Mouse (Mus musculus) embryonic facial prominence, embryonic 15.5 days (tissue): ENCODE measurements around the gene Serac1. TPM values are rescaled to one million over a fixed set of nuclear protein-coding genes. Genes with fewer than 3 reads are reported as not detected.

Source experiments
- ATAC-seq: fragments of 200-750 bp; cut with Nextera tagmentation; 2 replicates; pipeline ENCODE4 v1.8.0; 2017; ENCODE audit warnings: low read depth, moderate TSS enrichment; ENCODE audit not compliant: insufficient number of reproducible peaks, low FRiP score, low TSS enrichment
- H3K27ac ChIP-seq: fragments of 300-500 bp; sonication (generic); replicated peaks from 2 replicates; pipeline ENCODE4 v1.5.1; 2015; ENCODE audit warnings: mild to moderate bottlenecking, inconsistent platforms
- H3K27me3 ChIP-seq: fragments of 300-500 bp; sonication (generic); 2 replicates; pipeline ENCODE4 v1.6.1; 2015; ENCODE audit warnings: inconsistent platforms
- H3K36me3 ChIP-seq: fragments of 300-500 bp; sonication (generic); 2 replicates; pipeline ENCODE4 v1.6.1; 2015; ENCODE audit warnings: mild to moderate bottlenecking, inconsistent platforms
- H3K4me1 ChIP-seq: fragments of 300-500 bp; sonication (generic); 2 replicates; pipeline ENCODE4 v1.6.1; 2015; ENCODE audit warnings: inconsistent platforms
- H3K4me2 ChIP-seq: fragments of 300-500 bp; sonication (generic); replicated peaks from 2 replicates; pipeline ENCODE4 v1.6.1; 2015; ENCODE audit warnings: mild to moderate bottlenecking, inconsistent platforms
- H3K4me3 ChIP-seq: fragments of 300-500 bp; sonication (generic); replicated peaks from 2 replicates; pipeline ENCODE4 v1.5.1; 2015; ENCODE audit warnings: mild to moderate bottlenecking, inconsistent platforms
- H3K9ac ChIP-seq: fragments of 300-500 bp; sonication (generic); 2 replicates; pipeline ENCODE4 v1.6.1; 2015; ENCODE audit warnings: inconsistent platforms
- H3K9me3 ChIP-seq: fragments of 300-500 bp; sonication (generic); replicated peaks from 2 replicates; pipeline ENCODE4 v1.6.1; 2016; ENCODE audit warnings: inconsistent platforms
- WGBS: fragments of 180-500 bp; shearing (Covaris S2); methylation state at CpG from one replicate; pipeline ENCODE4 v1.1.7; 2015; 5-methylcytosine and 5-hydroxymethylcytosine counted together
- polyA plus RNA-seq: library from polyadenylated mRNA; unstranded; fragments of >200 nt; fragmentation: Nextera tagmentation; extraction: Ambion mirVana; gene quantifications from 2 replicates; pipeline ENCODE4 v1.2.1, GENCODE M21; 2015

The Serac1 gene
- polyA plus RNA-seq, 1 experiment from 2014 or later: 5.4 TPM

- H3K27ac ChIP-seq: no peak overlapping the region
- H3K27me3 ChIP-seq: no peaks in the 10 kb centered on the region
- no peaks in the 10 kb centered on the region for H3K9me3 ChIP-seq
- 37% methylated on average over 2 of the region's 2 CpGs for WGBS
- no peaks in the 10 kb centered on the region; the same call in 1 of the 2 replicates for H3K36me3 ChIP-seq
- no peak overlapping the region for H3K9ac ChIP-seq
- H3K4me3 ChIP-seq: no peak overlapping the region
- no peak overlapping the region for H3K4me2 ChIP-seq
- ATAC-seq: no peak
- H3K4me1 ChIP-seq: peaks cover 5% of the 10 kb centered on the region; the same call in 1 of the 2 replicates
Measured at GRCm38 (mm10) chr17:6019776-6020175, 59.8 kb downstream of the Serac1 start.

DNA sequence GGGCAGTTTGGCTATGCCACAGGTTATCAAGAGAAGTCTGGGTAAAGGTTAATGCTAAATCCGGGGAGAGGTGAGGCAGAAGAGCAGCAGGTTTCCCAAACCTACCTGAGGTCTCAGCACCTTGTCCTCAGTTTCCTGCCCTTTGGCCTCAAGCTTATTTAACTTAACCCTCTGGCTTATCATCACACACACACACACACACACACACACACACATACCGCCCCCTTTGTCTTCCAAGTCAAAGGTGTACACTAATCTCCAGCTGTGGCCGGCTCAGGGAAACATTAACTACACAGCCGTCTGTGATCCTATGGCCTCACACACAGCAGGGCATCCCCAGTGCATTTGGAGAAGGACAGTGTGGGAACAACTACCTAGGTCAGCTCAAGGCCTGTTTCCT, 61.2 kb downstream of the Serac1 start:
- Histone ChIP-seq H3K27ac (no peak overlapping the region), H3K9ac (no peak overlapping the region), H3K36me3 (no peaks in the 10 kb centered on the region), H3K27me3 (no peaks in the 10 kb centered on the region), H3K4me3 (no peak overlapping the region), H3K4me2 (no peak overlapping the region), H3K9me3 (no peaks in the 10 kb centered on the region), H3K4me1 (peaks cover 5% of the 10 kb centered on the region; the same call in 1 of the 2 replicates)
- 78% methylated on average over 4 of the region's 4 CpGs for WGBS
- ATAC-seq: no peak

DNA sequence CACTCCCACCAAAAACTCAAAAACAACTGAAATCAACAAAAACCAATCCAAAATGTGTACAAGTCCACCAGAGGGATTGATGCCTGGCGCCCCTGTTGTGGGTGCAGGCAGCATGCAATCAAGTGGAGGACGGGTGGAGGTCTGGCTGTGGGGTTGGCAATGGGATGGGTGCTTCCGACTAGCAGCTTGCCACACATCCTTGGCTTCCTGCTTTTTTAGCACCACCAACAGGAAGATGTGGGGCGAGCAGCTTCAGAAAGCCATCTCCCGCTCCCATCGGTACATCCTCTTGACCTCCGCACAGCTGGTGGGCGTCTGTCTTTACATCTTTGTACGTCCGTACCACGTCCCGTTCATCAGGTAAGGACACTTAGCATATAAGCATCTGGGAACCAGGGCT, 62.3 kb downstream of the Serac1 start:
- Histone ChIP-seq H3K4me1 (peaks cover 5% of the 10 kb centered on the region; the same call in 1 of the 2 replicates), H3K9me3 (no peaks in the 10 kb centered on the region), H3K9ac (no peak overlapping the region), H3K4me3 (no peak overlapping the region), H3K27ac (no peak overlapping the region; the same call in 1 of the 2 replicates), H3K27me3 (no peaks in the 10 kb centered on the region), H3K36me3 (no peaks in the 10 kb centered on the region), H3K4me2 (no peak overlapping the region)
- WGBS: 49% methylated on average over 12 of the region's 12 CpGs
- no peak for ATAC-seq

DNA sequence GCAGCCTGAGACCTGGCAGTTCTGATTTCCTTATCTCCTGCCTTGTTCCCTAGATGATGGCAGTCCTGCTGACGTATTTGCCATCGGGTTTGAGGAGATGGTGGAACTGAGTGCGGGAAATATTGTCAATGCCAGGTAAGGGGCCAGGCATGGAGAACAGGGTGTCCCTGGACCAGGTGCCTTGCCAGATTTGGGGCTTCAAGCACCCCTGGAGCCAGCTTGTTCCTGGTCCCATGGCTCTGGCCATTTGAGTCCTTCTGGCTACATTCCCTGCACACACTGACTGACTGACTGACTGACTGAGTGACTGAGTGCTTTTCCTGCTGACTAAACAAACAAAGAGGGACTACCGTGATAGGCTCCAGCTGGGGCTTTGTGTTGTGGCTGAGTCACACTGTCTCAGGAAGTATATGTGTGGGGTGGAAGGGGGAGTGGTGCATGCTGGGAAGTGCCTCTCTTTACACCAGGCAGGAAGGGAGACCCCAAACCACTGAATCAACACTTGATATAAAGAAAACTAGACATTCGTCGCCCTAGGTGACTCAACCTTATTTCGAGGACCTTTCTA, 63.2 kb downstream of the Serac1 start:
- Histone ChIP-seq H3K9me3 (no peaks in the 10 kb centered on the region), H3K4me3 (no peak overlapping the region), H3K27ac (no peak overlapping the region), H3K27me3 (no peaks in the 10 kb centered on the region), H3K36me3 (no peaks in the 10 kb centered on the region), H3K4me1 (peaks cover 5% of the 10 kb centered on the region; the same call in 1 of the 2 replicates), H3K4me2 (no peak overlapping the region), H3K9ac (no peak overlapping the region)
- 69% methylated on average over 7 of the region's 7 CpGs for WGBS
- ATAC-seq: 0 out of 2 replicates have a peak, but pooled peaks have one; percentile 64

- H3K4me1 ChIP-seq: no peaks in the 10 kb centered on the region
- no peak overlapping the region for H3K4me3 ChIP-seq
- H3K9me3 ChIP-seq: no peaks in the 10 kb centered on the region
- no peak overlapping the region for H3K9ac ChIP-seq
- H3K27ac ChIP-seq: no peak overlapping the region
- 0 out of 2 replicates have a peak, but pooled peaks cover 3% of the 10 kb centered on the region for H3K36me3 ChIP-seq
- H3K27me3 ChIP-seq: no peaks in the 10 kb centered on the region
- no peak for ATAC-seq
- H3K4me2 ChIP-seq: no peak overlapping the region
- WGBS: 81% methylated on average over 4 of the region's 4 CpGs
Measured at GRCm38 (mm10) chr17:6014985-6015384, 64.6 kb downstream of the Serac1 start.

DNA sequence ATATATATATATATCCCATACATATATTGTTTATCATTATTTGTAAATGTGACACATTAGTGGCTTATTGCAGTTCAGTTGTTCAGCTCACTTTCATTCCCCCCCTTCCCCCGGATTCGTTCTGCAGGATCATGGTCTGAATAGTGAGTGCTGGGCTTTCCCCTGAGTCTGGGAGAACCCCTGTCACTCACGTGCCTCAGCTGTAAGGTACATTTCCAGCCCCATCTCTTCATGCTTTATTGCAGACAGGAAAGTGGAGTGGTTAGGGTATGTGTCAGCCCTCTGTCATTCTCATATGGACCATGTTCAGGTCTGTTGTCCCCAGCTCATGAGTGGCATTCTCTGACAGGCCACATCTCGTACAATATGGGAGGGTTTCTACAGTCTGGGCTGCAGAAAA, 66.5 kb downstream of the Serac1 start:
- Histone ChIP-seq H3K4me3 (no peak overlapping the region), H3K4me1 (0 out of 2 replicates have a peak, but pooled peaks cover 2% of the 10 kb centered on the region), H3K9ac (no peak overlapping the region), H3K4me2 (no peak overlapping the region), H3K27ac (no peak overlapping the region), H3K9me3 (no peaks in the 10 kb centered on the region), H3K27me3 (no peaks in the 10 kb centered on the region), H3K36me3 (0 out of 2 replicates have a peak, but pooled peaks cover 3% of the 10 kb centered on the region)
- ATAC-seq: no peak
- WGBS: 74% methylated on average over 4 of the region's 4 CpGs

DNA sequence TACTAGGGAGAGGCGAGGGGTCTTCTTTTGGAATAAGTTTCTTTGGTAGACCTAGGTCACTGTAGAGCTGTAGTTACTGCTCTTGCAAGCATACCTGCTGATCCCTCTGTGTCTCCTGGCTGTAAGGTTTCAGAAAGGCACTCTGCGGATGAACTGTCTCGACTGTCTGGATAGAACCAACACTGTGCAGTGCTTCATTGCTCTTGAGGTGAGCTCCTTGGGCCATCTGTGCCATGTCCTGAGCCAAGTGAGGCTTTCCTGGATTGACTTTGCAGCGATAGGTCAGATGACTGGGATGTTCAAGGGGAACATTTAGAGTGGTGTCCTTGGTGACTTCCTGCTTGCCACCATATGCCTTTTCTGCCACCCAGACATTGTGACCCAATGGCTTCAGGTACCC, 69.9 kb downstream of the Serac1 start:
- no peaks in the 10 kb centered on the region for H3K9me3 ChIP-seq
- WGBS: 95% methylated on average over 4 of the region's 4 CpGs
- no peak overlapping the region for H3K4me3 ChIP-seq
- no peak for ATAC-seq
- 0 out of 2 replicates have a peak, but pooled peaks cover 3% of the 10 kb centered on the region for H3K36me3 ChIP-seq
- no peaks in the 10 kb centered on the region for H3K27me3 ChIP-seq
- H3K9ac ChIP-seq: no peak overlapping the region
- no peak overlapping the region for H3K4me2 ChIP-seq
- H3K4me1 ChIP-seq: peaks cover 31% of the 10 kb centered on the region
- no peak overlapping the region for H3K27ac ChIP-seq

GRCm38 (mm10) chr17:6008590-6008989, 71.0 kb downstream of the Serac1 start:
- Histone ChIP-seq H3K27ac (no peak overlapping the region), H3K27me3 (no peaks in the 10 kb centered on the region), H3K4me3 (no peak overlapping the region), H3K4me2 (no peak overlapping the region), H3K36me3 (0 out of 2 replicates have a peak, but pooled peaks cover 3% of the 10 kb centered on the region), H3K4me1 (peaks cover 31% of the 10 kb centered on the region), H3K9ac (no peak overlapping the region), H3K9me3 (no peaks in the 10 kb centered on the region)
- no peak for ATAC-seq
- 81% methylated on average over 11 of the region's 11 CpGs for WGBS

GRCm38 (mm10) chr17:6007902-6008301, 71.6 kb downstream of the Serac1 start:
- Histone ChIP-seq H3K4me2 (no peak overlapping the region), H3K27ac (no peak overlapping the region)
- 71% methylated on average over 9 of the region's 9 CpGs for WGBS

GRCm38 (mm10) chr17:6007101-6007780, 72.3 kb downstream of the Serac1 start:
- ATAC-seq: no peak
- Histone ChIP-seq H3K9ac (no peak overlapping the region), H3K4me1 (peaks cover 31% of the 10 kb centered on the region), H3K4me2 (no peak overlapping the region), H3K4me3 (no peak overlapping the region), H3K9me3 (no peaks in the 10 kb centered on the region), H3K27ac (0 out of 2 replicates have a peak overlapping the region, but pooled peaks have one; percentile 34), H3K36me3 (0 out of 2 replicates have a peak, but pooled peaks cover 3% of the 10 kb centered on the region), H3K27me3 (no peaks in the 10 kb centered on the region)
- 81% methylated on average over 5 of the region's 5 CpGs for WGBS

More at GRCm38 (mm10) chr17:6007902-6008301, 71.6 kb downstream of the Serac1 start:
- Histone ChIP-seq H3K27me3 (no peaks in the 10 kb centered on the region), H3K4me3 (no peak overlapping the region), H3K4me1 (peaks cover 31% of the 10 kb centered on the region), H3K9ac (no peak overlapping the region), H3K36me3 (0 out of 2 replicates have a peak, but pooled peaks cover 3% of the 10 kb centered on the region), H3K9me3 (no peaks in the 10 kb centered on the region)
- ATAC-seq: no peak

- Histone ChIP-seq H3K27me3 (no peaks in the 10 kb centered on the region), H3K27ac (peak overlapping the region; percentile 92), H3K4me3 (no peak overlapping the region), H3K4me1 (peaks cover 40% of the 10 kb centered on the region), H3K36me3 (0 out of 2 replicates have a peak, but pooled peaks cover 3% of the 10 kb centered on the region), H3K9me3 (no peaks in the 10 kb centered on the region), H3K9ac (no peak overlapping the region), H3K4me2 (peak overlapping the region; percentile 32)
- 18% methylated on average over 14 of the region's 14 CpGs for WGBS
- peak; percentile 72 for ATAC-seq
Measured at GRCm38 (mm10) chr17:6005638-6006471, 73.7 kb downstream of the Serac1 start.
